Mouse (Mus musculus): ENCODE results near the gene Sarm1. TPM values are rescaled to one million over a fixed set of nuclear protein-coding genes. Genes with fewer than 3 reads are reported as not detected.
"Not testable (repeated sequence)": the region's sequence is repeated elsewhere in the genome, so short reads cannot be mapped to it uniquely, and the experiment has no call there.

The Sarm1 gene
- total RNA-seq (2021) = 10 to 100 TPM; 51.0 to 53.2 TPM
- long read RNA-seq, experiment 1, full-length matches to known transcripts = 6 of 12 reads
- long read RNA-seq, experiment 1, partial matches to known transcripts = 4 of 12 reads
- long read RNA-seq, experiment 1, other reads (novel, unspliced or antisense) = 2 of 12 reads
- long read RNA-seq, experiment 2, full-length matches to known transcripts = 8 of 23 reads
- long read RNA-seq, experiment 2, partial matches to known transcripts = 7 of 23 reads
- long read RNA-seq, experiment 2, other reads (novel, unspliced or antisense) = 8 of 23 reads

- peak; percentile 93 to 96 for DNase-seq (ENCODE audit: low spot score in 2 of 2)
Measured at GRCm38 (mm10) chr11:78497544-78498522, at the start of gene Sarm1. Gene Sarm1 (minus strand): TSS chr11:78497754.

GRCm38 (mm10) chr11:78545181-78545580 lies 47.6 kb upstream of the Sarm1 start:
- no peak for DNase-seq (ENCODE audit: low spot score in 2 of 2)

- no peak for DNase-seq (ENCODE audit: low spot score in 2 of 2)
Measured at GRCm38 (mm10) chr11:78544449-78545111, 47.0 kb upstream of the Sarm1 start.

- no peak for DNase-seq (ENCODE audit: low spot score in 2 of 2)
Measured at GRCm38 (mm10) chr11:78540358-78540757, 42.8 kb upstream of the Sarm1 start.

- peak in 1 of 2 experiments; percentile 39 for DNase-seq (ENCODE audit: low spot score in 2 of 2)
Measured at GRCm38 (mm10) chr11:78536690-78537084, 39.1 kb upstream of the Sarm1 start.

- peak; percentile 93 to 99 for DNase-seq (ENCODE audit: low spot score in 2 of 2)
Measured at GRCm38 (mm10) chr11:78536080-78536689, 38.6 kb upstream of the Sarm1 start, which contains the start of the genes Tnfaip1 and Ift20. Gene Tnfaip1 (minus strand): TSS chr11:78536332. Gene Ift20 (plus strand): TSS chr11:78536361.

GRCm38 (mm10) chr11:78535376-78536079 lies 38.0 kb upstream of the Sarm1 start:
- no peak for DNase-seq (ENCODE audit: low spot score in 2 of 2)

- DNase-seq (ENCODE audit: low spot score in 2 of 2) = no peak
Measured at GRCm38 (mm10) chr11:78534516-78534915, 37.0 kb upstream of the Sarm1 start.

- not testable (repeated sequence) for DNase-seq (ENCODE audit: low spot score in 2 of 2)
Measured at GRCm38 (mm10) chr11:78531515-78531914, 34.0 kb upstream of the Sarm1 start.

- DNase-seq (ENCODE audit: low spot score in 2 of 2) = no peak
Measured at GRCm38 (mm10) chr11:78531046-78531445, 33.5 kb upstream of the Sarm1 start.

GRCm38 (mm10) chr11:78530001-78530400 lies 32.4 kb upstream of the Sarm1 start:
- no peak for DNase-seq (ENCODE audit: low spot score in 2 of 2)

- no peak for DNase-seq (ENCODE audit: low spot score in 2 of 2)
Measured at GRCm38 (mm10) chr11:78528714-78529113, 31.2 kb upstream of the Sarm1 start.

GRCm38 (mm10) chr11:78524838-78525237 lies 27.3 kb upstream of the Sarm1 start:
- DNase-seq (ENCODE audit: low spot score in 2 of 2) = no peak

- no peak for DNase-seq (ENCODE audit: low spot score in 2 of 2)
Measured at GRCm38 (mm10) chr11:78523241-78523955, 25.8 kb upstream of the Sarm1 start.

GRCm38 (mm10) chr11:78522481-78522997 lies 25.0 kb upstream of the Sarm1 start:
- no peak for DNase-seq (ENCODE audit: low spot score in 2 of 2)

- DNase-seq (ENCODE audit: low spot score in 2 of 2) = no peak
Measured at GRCm38 (mm10) chr11:78521880-78522279, 24.3 kb upstream of the Sarm1 start.

- DNase-seq (ENCODE audit: low spot score in 2 of 2) = no peak
Measured at GRCm38 (mm10) chr11:78518931-78519330, 21.4 kb upstream of the Sarm1 start.

GRCm38 (mm10) chr11:78515549-78516325 lies 18.2 kb upstream of the Sarm1 start:
- no peak for DNase-seq (ENCODE audit: low spot score in 2 of 2)

All from layer of hippocampus, postnatal 14 days (tissue).